Comparison of ENCODE assay signal across 11 mouse cellular contexts in genomic region chr1:180894088-180894987, GRCm38 (mm10). TPM values are rescaled to one million over a fixed set of nuclear protein-coding genes. Genes with fewer than 3 reads are reported as not detected.
A peak's percentile ranks its signal among the peaks of the same experiment; 100 is the strongest.
DNase-seq lines count a peak whose midpoint lies in the region; ATAC-seq and TF ChIP-seq lines count a peak whose summit lies in the region.
"Not testable (repeated sequence)": the region's sequence is repeated elsewhere in the genome, so short reads cannot be mapped to it uniquely, and the experiment has no call there.
"Had no signal": no experiment of that assay in that cellular context is flagged by ENCODE, and none has a peak within 500 bp of the region (broad histone marks: within the 10 kb centered on the region; RNA-seq: fewer than 3 reads in every experiment).

No protein-coding gene starts in this region.

- H3K9me3 ChIP-seq in embryonic facial prominence, embryonic 14.5 days (ENCODE audit: control insufficient read depth, low read length); hindbrain, embryonic 14.5 days (ENCODE audit: control insufficient read depth, low read length); limb, embryonic 10.5 days (replicated peaks); stomach, postnatal 0 days (ENCODE audit: control insufficient read depth, low read length): not testable (repeated sequence)

- H3K36me3 ChIP-seq in embryonic facial prominence, embryonic 14.5 days (ENCODE audit: control insufficient read depth, insufficient read depth, low read length); hindbrain, embryonic 14.5 days (replicated peaks; ENCODE audit: control insufficient read depth, insufficient read depth); limb, embryonic 10.5 days; stomach, postnatal 0 days (ENCODE audit: control insufficient read depth, insufficient read depth, low read length): not testable (repeated sequence)

- DNase-seq in adrenal gland, adult 2 months = peak; percentile 56
- not testable (repeated sequence) for DNase-seq in embryonic facial prominence, embryonic 14.5 days (ENCODE audit: low spot score); hindbrain, embryonic 14.5 days (ENCODE audit: low spot score); stomach, postnatal 0 days (ENCODE audit: low spot score)
- peak; percentile 91 for DNase-seq in heart, adult 11 months
- DNase-seq in limb, embryonic 10.5 days (ENCODE audit: low spot score) = peak; percentile 61
- DNase-seq in lung, postnatal 10 days = peak; percentile 13
- DNase-seq in neural tube, embryonic 10.5 days (ENCODE audit: extremely low spot score, low spot score) = peak; percentile 27

- not testable (repeated sequence) for TF ChIP-seq CTCF in stomach, postnatal 0 days (IDR thresholded peaks at IDR 0.05; ENCODE audit: low read depth)

- H3K9ac ChIP-seq in embryonic facial prominence, embryonic 14.5 days (ENCODE audit: low read depth, low read length); stomach, postnatal 0 days (ENCODE audit: low read length): not testable (repeated sequence)
- 0 out of 2 replicates have a peak overlapping the region, but pooled peaks have one; percentile 31 for H3K9ac ChIP-seq in hindbrain, embryonic 14.5 days

- not testable (repeated sequence) for H3K4me1 ChIP-seq in embryonic facial prominence, embryonic 14.5 days (ENCODE audit: control insufficient read depth, insufficient read depth, low read length); hindbrain, embryonic 14.5 days (replicated peaks; ENCODE audit: control insufficient read depth, insufficient read depth, low read length); stomach, postnatal 0 days (replicated peaks; ENCODE audit: control insufficient read depth, insufficient read depth)
- H3K4me1 ChIP-seq in limb, embryonic 10.5 days = peaks cover 19% of the 10 kb centered on the region

- peaks cover 30% of the 10 kb centered on the region for H3K27me3 ChIP-seq in embryonic facial prominence, embryonic 14.5 days (replicated peaks; ENCODE audit: control insufficient read depth, insufficient read depth, low read length)
- H3K27me3 ChIP-seq in hindbrain, embryonic 14.5 days (ENCODE audit: control insufficient read depth, insufficient read depth, low read length) = peaks cover 27% of the 10 kb centered on the region
- H3K27me3 ChIP-seq in limb, embryonic 10.5 days (ENCODE audit: low read depth, poor library complexity, severe bottlenecking) = peaks cover 46% of the 10 kb centered on the region
- H3K27me3 ChIP-seq in stomach, postnatal 0 days (ENCODE audit: control insufficient read depth, insufficient read depth, low read length) = not testable (repeated sequence)

- H3K27ac ChIP-seq in embryonic facial prominence, embryonic 14.5 days (replicated peaks; ENCODE audit: low read depth, low read length); hindbrain, embryonic 14.5 days; limb, embryonic 10.5 days; stomach, postnatal 0 days (replicated peaks): not testable (repeated sequence)

- H3K4me3 ChIP-seq in embryonic facial prominence, embryonic 14.5 days (ENCODE audit: low read depth, low read length) = peak overlapping the region; percentile 21
- H3K4me3 ChIP-seq in hindbrain, embryonic 14.5 days (replicated peaks; ENCODE audit: low read length) = peak overlapping the region; percentile 21
- peak overlapping the region; percentile 31 for H3K4me3 ChIP-seq in limb, embryonic 10.5 days
- not testable (repeated sequence) for H3K4me3 ChIP-seq in stomach, postnatal 0 days (ENCODE audit: low read depth, low read length)

- not testable (repeated sequence) for TF ChIP-seq EP300 in stomach, postnatal 0 days (optimal IDR thresholded peaks at IDR 0.05)

- WGBS in embryonic facial prominence, embryonic 14.5 days = 6% methylated on average over 22 of the region's 51 CpGs
- 5% methylated on average over 41 of the region's 51 CpGs for WGBS in hindbrain, embryonic 14.5 days
- WGBS in limb, embryonic 10.5 days = 7% methylated on average over 51 of the region's 51 CpGs
- 9% methylated on average over 40 of the region's 51 CpGs for WGBS in stomach, postnatal 0 days

- ATAC-seq in embryonic facial prominence, embryonic 14.5 days (ENCODE audit: low read depth); hindbrain, embryonic 14.5 days (ENCODE audit: low FRiP score): not testable (repeated sequence)
- peak; percentile 44; the same call in 1 of the 2 replicates for ATAC-seq in stomach, postnatal 0 days (ENCODE audit: low FRiP score, low TSS enrichment)

- peak overlapping the region; percentile 39 for H3K4me2 ChIP-seq in embryonic facial prominence, embryonic 14.5 days (ENCODE audit: low read depth, low read length)
- peak overlapping the region; percentile 42 for H3K4me2 ChIP-seq in hindbrain, embryonic 14.5 days (replicated peaks)
- not testable (repeated sequence) for H3K4me2 ChIP-seq in stomach, postnatal 0 days (replicated peaks; ENCODE audit: low read depth)

RNA-seq across cellular contexts. Expression of gene Lefty2, which starts 1.4 kb away (rescaled TPM):
- under 1 TPM; 0.58 to 0.76 TPM for total RNA-seq in adrenal gland, adult 2 months (2021)
- polyA plus RNA-seq in adrenal gland, adult 2 months (2012; rRNA removed) = 0.19 and 0.83 TPM in 2 replicates
- 0.25 TPM in 1 of 2 replicates, not detected in the other for polyA plus RNA-seq in embryonic facial prominence, embryonic 14.5 days (2014; fragmentation: Nextera tagmentation; extraction: Ambion mirVana)
- polyA plus RNA-seq in hindbrain, embryonic 14.5 days (2014; fragmentation: Nextera tagmentation; extraction: Ambion mirVana) = 1.5 and 3.2 TPM in 2 replicates
- polyA plus RNA-seq in limb, embryonic 10.5 days (2016; fragmentation: Nextera tagmentation; extraction: Ambion mirVana) = not detected in 2 replicates
- polyA plus RNA-seq in stomach, postnatal 0 days (2015; fragmentation: Nextera tagmentation; extraction: Ambion mirVana) = 0.13 and 0.15 TPM in 2 replicates
- total RNA-seq: gastrocnemius, postnatal 14 days; heart, postnatal 4 days had no signal
- polyA plus RNA-seq: liver, embryonic 15.5 days had no signal

RNA-seq across cellular contexts. Expression of gene Pycr2, which starts 9.8 kb away (rescaled TPM):
- total RNA-seq in adrenal gland, adult 2 months (2021) = 10 to 100 TPM; 24.1 to 46.1 TPM
- 80.7 and 88.7 TPM in 2 replicates for polyA plus RNA-seq in adrenal gland, adult 2 months (2012; rRNA removed)
- polyA plus RNA-seq in embryonic facial prominence, embryonic 14.5 days (2014; fragmentation: Nextera tagmentation; extraction: Ambion mirVana) = 77.6 and 92.2 TPM in 2 replicates
- 63.0 and 68.0 TPM in 2 replicates for polyA plus RNA-seq in hindbrain, embryonic 14.5 days (2014; fragmentation: Nextera tagmentation; extraction: Ambion mirVana)
- 163 and 166 TPM in 2 replicates for polyA plus RNA-seq in limb, embryonic 10.5 days (2016; fragmentation: Nextera tagmentation; extraction: Ambion mirVana)
- 62.6 and 63.7 TPM in 2 replicates for polyA plus RNA-seq in stomach, postnatal 0 days (2015; fragmentation: Nextera tagmentation; extraction: Ambion mirVana)

RNA-seq across cellular contexts. Expression of gene Lefty1, which starts 40.5 kb away (rescaled TPM):
- 10 to 100 TPM in 1 of 2 experiments, 1 to 10 TPM in 1; 2.0 to 11.3 TPM for total RNA-seq in adrenal gland, adult 2 months (2021)
- 34.2 and 35.6 TPM in 2 replicates for polyA plus RNA-seq in adrenal gland, adult 2 months (2012; rRNA removed)
- polyA plus RNA-seq in embryonic facial prominence, embryonic 14.5 days (2014; fragmentation: Nextera tagmentation; extraction: Ambion mirVana) = 2.9 and 3.2 TPM in 2 replicates
- 0.20 and 0.41 TPM in 2 replicates for polyA plus RNA-seq in hindbrain, embryonic 14.5 days (2014; fragmentation: Nextera tagmentation; extraction: Ambion mirVana)
- 0.23 and 0.33 TPM in 2 replicates for polyA plus RNA-seq in limb, embryonic 10.5 days (2016; fragmentation: Nextera tagmentation; extraction: Ambion mirVana)
- 6.1 TPM in 2 replicates for polyA plus RNA-seq in stomach, postnatal 0 days (2015; fragmentation: Nextera tagmentation; extraction: Ambion mirVana)

RNA-seq across cellular contexts. Expression of gene Sde2, which starts 43.4 kb away (rescaled TPM):
- total RNA-seq in adrenal gland, adult 2 months (2021) = 10 to 100 TPM; 19.6 to 21.3 TPM
- 3.2 and 4.7 TPM in 2 replicates for polyA plus RNA-seq in adrenal gland, adult 2 months (2012; rRNA removed)
- polyA plus RNA-seq in embryonic facial prominence, embryonic 14.5 days (2014; fragmentation: Nextera tagmentation; extraction: Ambion mirVana) = 27.2 and 31.2 TPM in 2 replicates
- 26.9 and 28.2 TPM in 2 replicates for polyA plus RNA-seq in hindbrain, embryonic 14.5 days (2014; fragmentation: Nextera tagmentation; extraction: Ambion mirVana)
- polyA plus RNA-seq in limb, embryonic 10.5 days (2016; fragmentation: Nextera tagmentation; extraction: Ambion mirVana) = 46.7 and 50.8 TPM in 2 replicates
- polyA plus RNA-seq in stomach, postnatal 0 days (2015; fragmentation: Nextera tagmentation; extraction: Ambion mirVana) = 18.8 and 20.0 TPM in 2 replicates

RNA-seq across cellular contexts. Expression of gene Tmem63a, which starts 47.8 kb away (rescaled TPM):
- total RNA-seq in adrenal gland, adult 2 months (2021) = 10 to 100 TPM; 52.8 to 66.0 TPM
- polyA plus RNA-seq in adrenal gland, adult 2 months (2012; rRNA removed) = 135 and 238 TPM in 2 replicates
- polyA plus RNA-seq in embryonic facial prominence, embryonic 14.5 days (2014; fragmentation: Nextera tagmentation; extraction: Ambion mirVana) = 12.5 and 13.2 TPM in 2 replicates
- polyA plus RNA-seq in hindbrain, embryonic 14.5 days (2014; fragmentation: Nextera tagmentation; extraction: Ambion mirVana) = 1.5 and 1.6 TPM in 2 replicates
- polyA plus RNA-seq in limb, embryonic 10.5 days (2016; fragmentation: Nextera tagmentation; extraction: Ambion mirVana) = 2.9 and 6.2 TPM in 2 replicates
- 35.2 and 36.7 TPM in 2 replicates for polyA plus RNA-seq in stomach, postnatal 0 days (2015; fragmentation: Nextera tagmentation; extraction: Ambion mirVana)
